Mouse (Mus musculus): ENCODE measurements at regions not wholly inside any gene's neighbourhood (a gene's known extent, or its start where the extent isn't known, plus 50 kb on each side); places are given as distances from the start of the nearest gene placed in this dataset.
"Not testable (repeated sequence)": the region's sequence is repeated elsewhere in the genome, so short reads cannot be mapped to it uniquely, and the experiment has no call there.

GRCm38 (mm10) chr13:52295847-52296246, 235.2 kb downstream of the Diras2 start:
- CTCF ChIA-PET, result no interaction called here
- no peak for ATAC-seq
- POLR2A ChIA-PET, result interaction anchor here (0.6 kb wide), 1 partner anchor 164 kb away, joined by 3 read pairs; no protein-coding TSS in a partner anchor

DNA sequence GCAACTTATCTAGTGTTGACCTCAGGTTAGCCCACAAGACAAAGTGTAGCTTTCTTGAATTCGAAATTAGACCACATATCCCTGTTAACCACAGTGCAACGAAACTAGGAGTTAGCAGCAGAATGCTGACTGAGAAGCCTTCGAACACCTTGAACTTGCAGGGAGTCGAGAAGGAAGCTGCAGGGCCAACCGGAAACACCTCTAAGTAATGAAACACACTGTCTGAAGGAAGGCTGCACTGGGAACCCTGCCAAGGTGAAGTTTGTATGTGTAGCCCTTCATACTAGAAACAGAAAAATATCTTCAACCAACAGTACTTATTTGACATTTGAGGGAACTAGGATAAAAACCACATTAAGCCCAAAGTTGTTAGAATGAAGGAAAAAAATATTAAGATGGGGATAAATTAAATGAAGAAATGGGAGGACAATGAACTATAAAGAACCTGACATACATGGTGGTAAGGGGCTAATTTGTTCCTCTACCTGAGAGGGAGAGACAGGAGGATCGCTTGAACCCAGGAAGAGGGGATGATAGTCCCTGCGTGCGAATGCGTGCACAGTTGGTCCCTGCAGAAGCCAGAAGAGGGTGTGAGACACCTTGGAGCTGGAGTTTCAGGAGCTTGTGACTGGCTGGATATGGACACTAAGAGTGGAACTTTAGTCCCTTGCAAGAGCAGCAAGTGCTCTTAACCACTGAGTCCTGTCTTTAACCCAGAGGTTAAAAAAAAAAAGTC, 234.4 kb downstream of the Diras2 start:
- DNase-seq (ENCODE audit: low read depth, low spot score), result no peak
- ChIA-PET CTCF (no interaction called here), POLR2A (interaction anchor here (0.6 kb wide), 2 partner anchors 42 to 163 kb away, joined by 3 to 4 read pairs; no protein-coding TSS in a partner anchor)

More at GRCm38 (mm10) chr13:52295847-52296246, 235.2 kb downstream of the Diras2 start:
- TF ChIP-seq CTCF (IDR thresholded peaks at IDR 0.05), result no peak
- H3K27me3 ChIP-seq, result peaks cover 10% of the 10 kb centered on the region
- no peak for DNase-seq (ENCODE audit: low read depth, low spot score)
- in situ Hi-C loops (cut with MboI; ENCODE audit: low pct_unique_long_range_greater_than_20kb), result no loop called here

DNA sequence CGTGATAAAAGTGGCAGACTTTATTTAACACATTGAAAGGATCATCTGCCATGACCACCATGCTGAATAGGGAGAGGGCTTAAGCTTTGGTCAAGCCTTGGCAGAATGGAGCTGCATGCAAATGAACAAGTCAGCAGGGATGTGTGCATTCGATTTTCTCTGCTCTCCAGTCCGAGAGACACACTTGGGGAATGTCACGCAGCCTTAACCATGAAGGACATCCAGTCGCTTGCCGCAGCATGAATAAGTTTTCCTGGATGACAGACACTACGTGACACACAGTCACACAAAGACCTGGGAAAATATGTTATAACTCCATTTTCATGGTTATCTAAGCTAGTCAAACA, 233.8 kb downstream of the Diras2 start:
- H3K27me3 ChIP-seq, result peaks cover 17% of the 10 kb centered on the region
- no peak for ATAC-seq
- CTCF ChIA-PET, result no interaction called here
- no peak for TF ChIP-seq CTCF (IDR thresholded peaks at IDR 0.05)
- POLR2A ChIA-PET, result interaction anchor here (0.6 kb wide), 1 partner anchor 43 kb away, joined by 4 read pairs; no protein-coding TSS in a partner anchor
- in situ Hi-C loops (cut with MboI; ENCODE audit: low pct_unique_long_range_greater_than_20kb), result no loop called here
- no peak for DNase-seq (ENCODE audit: low read depth, low spot score)

More for the DNA sequence above, 234.4 kb downstream of the Diras2 start:
- in situ Hi-C loops (cut with MboI; ENCODE audit: low pct_unique_long_range_greater_than_20kb), result no loop called here
- peaks cover 17% of the 10 kb centered on the region for H3K27me3 ChIP-seq
- no peak for ATAC-seq
- no peak for TF ChIP-seq CTCF (IDR thresholded peaks at IDR 0.05)

DNA sequence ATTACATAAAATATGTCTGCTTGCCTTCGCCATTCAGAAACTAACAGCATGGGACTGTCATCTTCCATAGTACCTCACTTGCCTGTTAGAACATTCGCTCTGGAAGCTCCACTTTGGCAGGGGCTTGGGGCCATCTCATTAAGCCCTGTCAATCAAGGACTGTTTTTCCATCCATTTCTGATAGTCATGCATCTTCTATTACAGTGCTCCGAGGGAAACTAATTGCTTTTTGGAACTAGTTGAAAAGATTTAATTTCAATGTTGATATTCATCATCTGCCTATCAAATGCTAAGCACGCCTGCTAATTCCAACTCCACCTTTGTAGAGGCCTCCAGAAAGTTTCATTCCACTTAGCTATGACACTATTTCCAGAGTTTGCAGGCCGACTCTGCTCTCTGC, 232.7 kb downstream of the Diras2 start:
- TF ChIP-seq CTCF (IDR thresholded peaks at IDR 0.05), result no peak
- in situ Hi-C loops (cut with MboI; ENCODE audit: low pct_unique_long_range_greater_than_20kb), result no loop called here
- ChIA-PET POLR2A (no interaction called here), CTCF (no interaction called here)
- H3K27me3 ChIP-seq, result peaks cover 20% of the 10 kb centered on the region
- DNase-seq (ENCODE audit: low read depth, low spot score) (no peak), ATAC-seq (no peak)

- ATAC-seq, CTCF ChIA-PET: not testable (repeated sequence)
- peaks cover 15% of the 10 kb centered on the region for H3K27me3 ChIP-seq
Measured at GRCm38 (mm10) chr13:52305328-52305727, 225.8 kb downstream of the Diras2 start.

GRCm38 (mm10) chr13:52306783-52307440, 224.2 kb downstream of the Diras2 start:
- no peak for TF ChIP-seq CTCF (IDR thresholded peaks at IDR 0.05)
- CTCF ChIA-PET, result no interaction called here
- DNase-seq (ENCODE audit: low read depth, low spot score), result no peak
- POLR2A ChIA-PET, result no interaction called here
- H3K27me3 ChIP-seq, result peaks cover 10% of the 10 kb centered on the region
- in situ Hi-C loops (cut with MboI; ENCODE audit: low pct_unique_long_range_greater_than_20kb), result no loop called here
- ATAC-seq, result no peak

More at GRCm38 (mm10) chr13:52305328-52305727, 225.8 kb downstream of the Diras2 start:
- in situ Hi-C loops (cut with MboI; ENCODE audit: low pct_unique_long_range_greater_than_20kb); DNase-seq (ENCODE audit: low read depth, low spot score); POLR2A ChIA-PET: not testable (repeated sequence)

- no peak for TF ChIP-seq CTCF (IDR thresholded peaks at IDR 0.05)
- in situ Hi-C loops (cut with MboI; ENCODE audit: low pct_unique_long_range_greater_than_20kb), result no loop called here
- H3K27me3 ChIP-seq, result peaks cover 28% of the 10 kb centered on the region
- ATAC-seq (no peak), DNase-seq (ENCODE audit: low read depth, low spot score) (no peak)
- POLR2A ChIA-PET, result no interaction called here
- CTCF ChIA-PET, result no interaction called here
Measured at GRCm38 (mm10) chr13:52310954-52311353, 220.1 kb downstream of the Diras2 start.

GRCm38 (mm10) chr13:52318276-52318675, 212.8 kb downstream of the Diras2 start:
- POLR2A ChIA-PET, result no interaction called here
- TF ChIP-seq CTCF (IDR thresholded peaks at IDR 0.05), result no peak
- CTCF ChIA-PET, result no interaction called here
- no peak for DNase-seq (ENCODE audit: low read depth, low spot score)
- no peak for ATAC-seq
- peaks cover 15% of the 10 kb centered on the region for H3K27me3 ChIP-seq
- in situ Hi-C loops (cut with MboI; ENCODE audit: low pct_unique_long_range_greater_than_20kb), result no loop called here

DNA sequence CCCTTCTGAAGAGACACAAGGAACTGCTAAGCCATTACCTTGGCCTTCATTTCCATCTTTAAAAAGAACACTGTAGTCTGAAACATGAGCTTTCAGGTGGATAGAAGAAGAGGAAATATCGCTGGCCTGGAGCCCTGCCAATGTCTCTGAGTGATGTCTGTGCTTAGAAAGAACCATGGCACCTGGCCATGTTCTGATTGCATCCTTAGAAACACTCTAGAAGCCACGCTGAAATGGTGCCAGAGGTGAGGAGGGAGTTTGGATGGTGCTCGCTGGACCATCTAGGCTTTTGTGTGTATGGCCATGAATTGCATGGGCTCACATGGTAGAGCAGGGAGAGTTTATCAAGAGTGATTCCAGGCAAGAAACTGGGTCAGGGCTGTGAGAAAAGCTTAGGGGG, 207.4 kb downstream of the Diras2 start:
- ChIA-PET CTCF (no interaction called here), POLR2A (no interaction called here)
- DNase-seq (ENCODE audit: low read depth, low spot score), result no peak
- no peak for ATAC-seq
- in situ Hi-C loops (cut with MboI; ENCODE audit: low pct_unique_long_range_greater_than_20kb), result no loop called here
- H3K27me3 ChIP-seq, result peaks cover 5% of the 10 kb centered on the region
- no peak for TF ChIP-seq CTCF (IDR thresholded peaks at IDR 0.05)

DNA sequence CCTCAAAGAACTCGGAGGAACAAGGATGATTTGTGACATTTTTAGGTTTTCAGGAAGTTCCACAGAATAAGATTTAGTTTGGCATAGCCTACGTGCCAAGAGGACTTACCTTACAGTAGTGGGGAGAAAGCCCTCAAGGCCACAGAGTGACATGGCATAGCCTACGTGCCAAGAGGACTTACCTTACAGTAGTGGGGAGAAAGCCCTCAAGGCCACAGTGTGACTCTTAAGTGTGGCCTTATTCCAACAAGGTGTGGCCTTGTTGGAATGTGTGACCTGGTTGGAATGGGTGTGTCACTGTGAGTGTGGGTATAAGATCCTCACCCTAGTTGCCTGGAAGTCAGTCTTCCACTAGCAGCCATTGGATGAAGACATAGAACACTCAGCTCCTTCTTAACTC, 206.7 kb downstream of the Diras2 start:
- ATAC-seq; in situ Hi-C loops (cut with MboI; ENCODE audit: low pct_unique_long_range_greater_than_20kb); POLR2A ChIA-PET; CTCF ChIA-PET; DNase-seq (ENCODE audit: low read depth, low spot score); H3K27me3 ChIP-seq: not testable (repeated sequence)

DNA sequence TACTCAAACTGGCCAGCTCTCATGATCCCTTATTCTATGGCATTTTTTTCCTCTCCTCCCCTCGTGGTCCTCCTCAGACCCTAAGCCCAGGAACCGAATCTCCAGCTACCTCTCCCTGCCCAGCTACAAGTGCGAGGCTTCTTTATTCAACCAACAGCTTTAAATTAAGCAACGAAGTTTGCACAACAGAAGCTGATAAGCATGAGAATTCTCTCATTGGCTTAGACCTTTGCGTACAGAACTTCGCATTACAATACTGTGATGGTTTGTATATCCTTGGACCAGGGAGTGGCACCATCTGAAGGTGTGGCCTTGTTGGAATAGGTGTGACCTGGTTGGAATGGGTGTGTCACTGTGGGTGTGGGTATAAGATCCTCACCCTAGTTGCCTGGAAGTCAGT, 205.4 kb downstream of the Diras2 start:
- in situ Hi-C loops (cut with MboI; ENCODE audit: low pct_unique_long_range_greater_than_20kb); H3K27me3 ChIP-seq; DNase-seq (ENCODE audit: low read depth, low spot score); POLR2A ChIA-PET; ATAC-seq: not testable (repeated sequence)
- CTCF ChIA-PET, result interaction anchor here (1.3 to 1.7 kb wide), 2 partner anchors 12 to 27 kb away, joined by 3 to 4 read pairs; no protein-coding TSS in a partner anchor

All from Patski (cell line).